Mouse (Mus musculus) midbrain, postnatal 0 days (tissue): ENCODE measurements around the gene Vmn1r64. TPM values are rescaled to one million over a fixed set of nuclear protein-coding genes. Genes with fewer than 3 reads are reported as not detected.
"Not testable (repeated sequence)": the region's sequence is repeated elsewhere in the genome, so short reads cannot be mapped to it uniquely, and the experiment has no call there.

Experiments used
- ATAC-seq: fragments of 200-750 bp; cut with Nextera tagmentation; 2 replicates; pipeline ENCODE4 v1.8.0; 2017; ENCODE audit warnings: moderate number of reproducible peaks, mild to moderate bottlenecking, moderate TSS enrichment, moderate library complexity; ENCODE audit not compliant: low FRiP score
- DNase-seq: peaks from one replicate; pipeline ENCODE4 v3.0.0-alpha.2; 2015; ENCODE audit warnings: low spot score
- H3K27ac ChIP-seq: fragments of 300-500 bp; sonication (generic); 2 replicates; pipeline ENCODE4 v1.5.1; 2014; ENCODE audit warnings: low read depth, mild to moderate bottlenecking, low read length, mixed read lengths
- H3K27me3 ChIP-seq: fragments of 300-500 bp; sonication (generic); 2 replicates; pipeline ENCODE4 v1.6.1; 2014; ENCODE audit warnings: low read length, control low read depth, mixed read lengths; ENCODE audit not compliant: insufficient read depth
- H3K36me3 ChIP-seq: fragments of 300-500 bp; sonication (generic); 2 replicates; pipeline ENCODE4 v1.6.1; 2014; ENCODE audit warnings: low read length, control low read depth, mixed read lengths; ENCODE audit not compliant: insufficient read depth
- H3K4me1 ChIP-seq: fragments of 300-500 bp; sonication (generic); 2 replicates; pipeline ENCODE4 v1.6.1; 2014; ENCODE audit warnings: mild to moderate bottlenecking, control low read depth, antibody characterized with exemption, low read length, mixed read lengths; ENCODE audit not compliant: insufficient read depth
- H3K4me2 ChIP-seq: fragments of 300-500 bp; sonication (generic); 2 replicates; pipeline ENCODE4 v1.6.1; 2014; ENCODE audit warnings: low read depth, mild to moderate bottlenecking, low read length, mixed read lengths; ENCODE audit not compliant: poor library complexity, severe bottlenecking
- H3K4me3 ChIP-seq: fragments of 300-500 bp; sonication (generic); 2 replicates; pipeline ENCODE4 v1.5.1; 2014; ENCODE audit warnings: low read depth, mild to moderate bottlenecking, low read length, moderate library complexity
- H3K9ac ChIP-seq: fragments of 300-500 bp; sonication (generic); replicated peaks from 2 replicates; pipeline ENCODE4 v1.6.1; 2014; ENCODE audit warnings: mild to moderate bottlenecking, low read length, moderate library complexity, mixed read lengths; ENCODE audit not compliant: poor library complexity, severe bottlenecking
- H3K9me3 ChIP-seq: fragments of 300-500 bp; sonication (generic); 2 replicates; pipeline ENCODE4 v1.6.1; 2016; ENCODE audit warnings: low read length, control low read depth
- CTCF ChIP-seq: IDR thresholded peaks from 2 replicates; pipeline ENCODE4 v1.5.1; 2016; ENCODE audit warnings: antibody characterized with exemption, mild to moderate bottlenecking
- WGBS: fragments of 180-500 bp; shearing (Covaris S2); extraction: QIAGEN DNeasy Blood & Tissue Kit; methylation state at CpG from one replicate; pipeline ENCODE4 v1.1.7; 2014; 5-methylcytosine and 5-hydroxymethylcytosine counted together
- polyA plus RNA-seq: library from polyadenylated mRNA; unstranded; fragments of >200 nt; fragmentation: Nextera tagmentation; extraction: Ambion mirVana; gene quantifications from 2 replicates; pipeline ENCODE4 v1.2.1, GENCODE M21; 2015
- total RNA-seq: library from RNA; depleted of rRNA; stranded (reverse); fragments of >200 nt; gene quantifications from 2 replicates; pipeline ENCODE4 v1.2.3, GENCODE M21; 2014; rRNA removed

Gene Vmn1r64
- total RNA-seq (not detected in 2 replicates), polyA plus RNA-seq (not detected in 2 replicates)

GRCm38 (mm10) chr7:5884442-5884841 lies at the start of gene Vmn1r64:
Vmn1r64 (minus strand) TSS chr7:5884542.
- ATAC-seq, result no peak
- Histone ChIP-seq H3K27me3 (no peaks in the 10 kb centered on the region), H3K9me3 (peaks cover 6% of the 10 kb centered on the region; the same call in 1 of the 2 replicates), H3K9ac (no peak within 1 kb of the TSS), H3K4me1 (no peaks in the 10 kb centered on the region), H3K4me3 (no peak within 1 kb of the TSS), H3K27ac (no peak within 1 kb of the TSS), H3K4me2 (no peak within 1 kb of the TSS), H3K36me3 (no peaks in the 10 kb centered on the region)
- no peak for TF ChIP-seq CTCF
- DNase-seq, result no peak

- Histone ChIP-seq H3K4me1 (no peaks in the 10 kb centered on the region), H3K9ac (no peak overlapping the region), H3K27me3 (no peaks in the 10 kb centered on the region), H3K27ac (no peak overlapping the region), H3K36me3 (no peaks in the 10 kb centered on the region), H3K4me2 (no peak overlapping the region), H3K9me3 (peaks cover 37% of the 10 kb centered on the region; the same call in 1 of the 2 replicates), H3K4me3 (no peak overlapping the region)
- ATAC-seq, result no peak
- 81% methylated on average over 4 of the region's 4 CpGs for WGBS
- DNase-seq, result no peak
- TF ChIP-seq CTCF, result no peak
Measured at GRCm38 (mm10) chr7:5899238-5899637, 14.9 kb upstream of the Vmn1r64 start.

GRCm38 (mm10) chr7:5897245-5897644 lies 12.9 kb upstream of the Vmn1r64 start:
- H3K4me3 ChIP-seq, H3K4me2 ChIP-seq, H3K27me3 ChIP-seq, ATAC-seq, DNase-seq, H3K27ac ChIP-seq, H3K36me3 ChIP-seq, H3K9ac ChIP-seq, H3K4me1 ChIP-seq: not testable (repeated sequence)
- WGBS, result 71% methylated on average over 2 of the region's 2 CpGs
- H3K9me3 ChIP-seq, result peaks cover 39% of the 10 kb centered on the region; the same call in 1 of the 2 replicates

Other genes starting within 250 kb of the Vmn1r64 start
- not detected in 2 replicates for gene Vmn1r62, start 210.9 kb downstream of the Vmn1r64 start, total RNA-seq
- gene Vmn1r62, start 210.9 kb downstream of the Vmn1r64 start, polyA plus RNA-seq, result not detected in 2 replicates
- gene Vmn1r63, start 79.1 kb downstream of the Vmn1r64 start, total RNA-seq, result not detected in 2 replicates
- gene Vmn1r63, start 79.1 kb downstream of the Vmn1r64 start, polyA plus RNA-seq, result not detected in 2 replicates
- not detected in 2 replicates for gene Vmn1r65, start 126.5 kb upstream of the Vmn1r64 start, total RNA-seq
- gene Vmn1r65, start 126.5 kb upstream of the Vmn1r64 start, polyA plus RNA-seq, result not detected in 2 replicates
- not detected in 2 replicates for gene Nlrp4c, start 160.6 kb upstream of the Vmn1r64 start, total RNA-seq
- gene Nlrp4c, start 160.6 kb upstream of the Vmn1r64 start, polyA plus RNA-seq, result not detected in 2 replicates